Mouse (Mus musculus): Measurements from ENCODE around the gene Il1f10. TPM values are rescaled to one million over a fixed set of nuclear protein-coding genes. Genes with fewer than 3 reads are reported as not detected.

The Il1f10 gene
- polyA plus RNA-seq, 1 experiment from 2014 or later: not detected

GRCm38 (mm10) chr2:24341395-24341885, 50.4 kb downstream of the Il1f10 start:
- ATAC-seq (ENCODE audit: insufficient number of reproducible peaks, insufficient read depth, low FRiP score, low TSS enrichment, low read depth): no peak
- no peak overlapping the region for H3K4me3 ChIP-seq
- H3K9ac ChIP-seq: no peak overlapping the region
- no peak overlapping the region for H3K4me2 ChIP-seq
- H3K27ac ChIP-seq: no peak overlapping the region
- H3K27me3 ChIP-seq: no peaks in the 10 kb centered on the region
- H3K4me1 ChIP-seq: no peaks in the 10 kb centered on the region
- no peaks in the 10 kb centered on the region for H3K9me3 ChIP-seq
- 68% methylated on average over 3 of the region's 3 CpGs for WGBS
- H3K36me3 ChIP-seq: no peaks in the 10 kb centered on the region

Other genes starting within 250 kb of the Il1f10 start
- 1.1 and 1.3 TPM in 2 replicates for gene Hnmt, start 241.8 kb upstream of the Il1f10 start, polyA plus RNA-seq (2015; fragmentation: Nextera tagmentation; extraction: Ambion mirVana)
- not detected in 2 replicates for gene Tbpl2, start 194.6 kb upstream of the Il1f10 start, polyA plus RNA-seq (2015; fragmentation: Nextera tagmentation; extraction: Ambion mirVana)
- gene Il1f8, start 138.0 kb upstream of the Il1f10 start, polyA plus RNA-seq (2015; fragmentation: Nextera tagmentation; extraction: Ambion mirVana): not detected in 2 replicates
- not detected in 2 replicates for gene Il1f9, start 104.7 kb upstream of the Il1f10 start, polyA plus RNA-seq (2015; fragmentation: Nextera tagmentation; extraction: Ambion mirVana)
- not detected in 2 replicates for gene Il1f6, start 75.8 kb upstream of the Il1f10 start, polyA plus RNA-seq (2015; fragmentation: Nextera tagmentation; extraction: Ambion mirVana)
- gene Il1f5, start 14.2 kb upstream of the Il1f10 start, polyA plus RNA-seq (2015; fragmentation: Nextera tagmentation; extraction: Ambion mirVana): 1.9 TPM in 2 replicates
- gene Il1rn, start 45.7 kb downstream of the Il1f10 start, polyA plus RNA-seq (2015; fragmentation: Nextera tagmentation; extraction: Ambion mirVana): 1.2 and 1.4 TPM in 2 replicates
- 1.1 and 2.5 TPM in 2 replicates for gene Psd4, start 76.4 kb downstream of the Il1f10 start, polyA plus RNA-seq (2015; fragmentation: Nextera tagmentation; extraction: Ambion mirVana)
- gene Pax8, start 184.4 kb downstream of the Il1f10 start, polyA plus RNA-seq (2015; fragmentation: Nextera tagmentation; extraction: Ambion mirVana): 0.34 TPM in 1 of 2 replicates, not detected in the other

All from embryonic facial prominence, embryonic 13.5 days (tissue).